Mouse (Mus musculus) kidney, embryonic 15.5 days (tissue): ENCODE data around the gene Iba57. TPM values are rescaled to one million over a fixed set of nuclear protein-coding genes. Genes with fewer than 3 reads are reported as not detected.

Experiments used
- polyA plus RNA-seq: library from polyadenylated mRNA; unstranded; fragments of >200 nt; fragmentation: Nextera tagmentation; extraction: Ambion mirVana; gene quantifications from 2 replicates; pipeline ENCODE4 v1.2.1, GENCODE M21; 2015

The Iba57 gene
- polyA plus RNA-seq, 1 experiment from 2014 or later, result 6.9 TPM

Other genes with a start within 250 kb of the Iba57 start
- 0.10 and 0.30 TPM in 2 replicates for gene Btnl10, start 245.8 kb downstream of the Iba57 start, polyA plus RNA-seq
- gene Rnf187, start 224.8 kb downstream of the Iba57 start, polyA plus RNA-seq, result 243 and 247 TPM in 2 replicates
- gene Hist3h2ba, start 214.8 kb downstream of the Iba57 start, polyA plus RNA-seq, result 81.6 and 82.0 TPM in 2 replicates
- gene Hist3h2a, start 209.1 kb downstream of the Iba57 start, polyA plus RNA-seq, result 36.4 and 40.3 TPM in 2 replicates
- gene Trim17, start 209.1 kb downstream of the Iba57 start, polyA plus RNA-seq, result 0.58 and 0.71 TPM in 2 replicates
- 20.0 and 20.6 TPM in 2 replicates for gene Trim11, start 185.6 kb downstream of the Iba57 start, polyA plus RNA-seq
- 0.60 and 0.66 TPM in 2 replicates for gene Obscn, start 27.3 kb downstream of the Iba57 start, polyA plus RNA-seq
- 0.22 and 0.27 TPM in 2 replicates for gene Gjc2, start 19.5 kb upstream of the Iba57 start, polyA plus RNA-seq
- 117 and 120 TPM in 2 replicates for gene Guk1, start 28.5 kb upstream of the Iba57 start, polyA plus RNA-seq
- 99.6 and 102 TPM in 2 replicates for gene Mrpl55, start 38.7 kb upstream of the Iba57 start, polyA plus RNA-seq
- gene 2310033P09Rik, start 44.6 kb upstream of the Iba57 start, polyA plus RNA-seq, result 32.5 and 36.4 TPM in 2 replicates
- gene Arf1, start 64.5 kb upstream of the Iba57 start, polyA plus RNA-seq, result 700 and 709 TPM in 2 replicates
- not detected in 2 replicates for gene Wnt3a, start 127.0 kb upstream of the Iba57 start, polyA plus RNA-seq
- 1.6 and 2.1 TPM in 2 replicates for gene Wnt9a, start 143.2 kb upstream of the Iba57 start, polyA plus RNA-seq
- not detected in 2 replicates for gene Prss38, start 211.9 kb upstream of the Iba57 start, polyA plus RNA-seq